Mouse (Mus musculus) midbrain, embryonic 10.5 days (tissue): ENCODE measurements around the gene Eif6. TPM values are rescaled to one million over a fixed set of nuclear protein-coding genes. Genes with fewer than 3 reads are reported as not detected.
"Not testable (repeated sequence)": the region's sequence is repeated elsewhere in the genome, so short reads cannot be mapped to it uniquely, and the experiment has no call there.

ENCODE experiments used
- DNase-seq: peaks from one replicate; pipeline ENCODE4 v3.0.0-alpha.2; 2017; ENCODE audit warnings: low spot score
- H3K27ac ChIP-seq: fragments of 300-500 bp; sonication (generic); replicated peaks from 2 replicates; pipeline ENCODE4 v1.5.1; 2016; ENCODE audit warnings: mild to moderate bottlenecking
- H3K27me3 ChIP-seq: fragments of 300-500 bp; sonication (generic); 2 replicates; pipeline ENCODE4 v1.6.1; 2016; ENCODE audit warnings: low read depth, mild to moderate bottlenecking; ENCODE audit not compliant: poor library complexity, severe bottlenecking
- H3K36me3 ChIP-seq: fragments of 300-500 bp; sonication (generic); 2 replicates; pipeline ENCODE4 v1.6.1; 2016; ENCODE audit warnings: mild to moderate bottlenecking, moderate library complexity
- H3K4me1 ChIP-seq: fragments of 300-500 bp; sonication (generic); 2 replicates; pipeline ENCODE4 v1.6.1; 2016
- H3K4me3 ChIP-seq: fragments of 300-500 bp; sonication (generic); 2 replicates; pipeline ENCODE4 v1.5.1; 2016; ENCODE audit warnings: mild to moderate bottlenecking, moderate library complexity
- H3K9me3 ChIP-seq: fragments of 300-500 bp; sonication (generic); replicated peaks from 2 replicates; pipeline ENCODE4 v1.6.1; 2016; ENCODE audit warnings: mild to moderate bottlenecking
- WGBS: fragments of 180-500 bp; shearing (Covaris S2); methylation state at CpG from one replicate; pipeline ENCODE4 v1.1.7; 2016; 5-methylcytosine and 5-hydroxymethylcytosine counted together
- polyA plus RNA-seq: library from polyadenylated mRNA; unstranded; fragments of >200 nt; fragmentation: Nextera tagmentation; extraction: Ambion mirVana; gene quantifications from 2 replicates; pipeline ENCODE4 v1.2.1, GENCODE M21; 2016

Gene Eif6
- polyA plus RNA-seq, 1 experiment from 2014 or later, result 257 TPM

DNA sequence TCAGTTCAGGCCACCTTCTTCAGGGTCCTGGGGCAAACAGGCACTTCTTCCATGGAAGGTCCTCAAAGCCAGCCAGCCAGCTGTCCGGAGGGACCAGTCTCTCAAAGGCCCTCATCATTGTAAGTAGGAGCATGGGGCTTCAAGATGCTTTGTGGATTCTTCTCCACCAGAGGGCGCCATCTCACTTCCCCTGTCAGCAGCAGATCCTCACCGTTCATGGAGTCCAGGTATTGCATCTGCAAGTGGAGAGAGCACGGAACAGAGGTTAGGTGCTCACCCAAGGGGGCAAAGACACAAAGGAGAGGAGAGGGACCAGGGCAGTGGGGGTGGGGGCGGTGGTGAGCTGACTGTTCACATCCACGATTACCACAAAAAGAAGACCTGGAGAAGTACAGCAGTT is 21.6 kb upstream of the Eif6 start:
- H3K36me3 ChIP-seq, result peaks cover 84% of the 10 kb centered on the region
- no peak overlapping the region for H3K27ac ChIP-seq
- WGBS, result 38% methylated on average over 6 of the region's 6 CpGs
- H3K4me3 ChIP-seq, result no peak overlapping the region
- H3K27me3 ChIP-seq, result no peaks in the 10 kb centered on the region
- DNase-seq, result peak; percentile 73
- H3K9me3 ChIP-seq, result no peaks in the 10 kb centered on the region
- no peaks in the 10 kb centered on the region for H3K4me1 ChIP-seq

DNA sequence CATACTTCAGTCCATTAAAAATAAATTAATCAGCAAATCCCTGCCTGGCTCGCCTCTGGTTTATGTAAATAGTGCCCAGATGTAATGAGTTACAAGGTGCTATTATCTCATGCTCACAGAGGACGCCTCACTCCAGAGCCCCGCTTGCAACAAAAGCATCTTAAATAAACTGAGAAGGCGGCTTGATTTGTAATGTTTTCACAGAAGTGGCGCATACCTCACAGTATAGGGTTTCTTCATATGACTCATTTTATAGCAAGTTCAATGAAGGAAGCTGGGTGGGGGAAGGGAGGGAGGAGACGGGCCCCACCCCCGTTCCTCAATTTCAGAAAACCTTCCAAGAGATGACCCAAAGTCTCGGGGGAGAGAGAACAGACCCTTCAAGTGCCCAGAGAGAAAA is 20.2 kb upstream of the Eif6 start:
- Histone ChIP-seq H3K27ac (no peak overlapping the region), H3K4me1 (no peaks in the 10 kb centered on the region), H3K9me3 (no peaks in the 10 kb centered on the region), H3K4me3 (no peak overlapping the region), H3K27me3 (no peaks in the 10 kb centered on the region), H3K36me3 (peaks cover 72% of the 10 kb centered on the region)
- no peak for DNase-seq
- 90% methylated on average over 8 of the region's 8 CpGs for WGBS

GRCm38 (mm10) chr2:155838961-155839360 is 12.2 kb upstream of the Eif6 start:
- 0 out of 2 replicates have a peak, but pooled peaks cover 7% of the 10 kb centered on the region for H3K27me3 ChIP-seq
- WGBS, result 92% methylated on average over 4 of the region's 4 CpGs
- no peak for DNase-seq

DNA sequence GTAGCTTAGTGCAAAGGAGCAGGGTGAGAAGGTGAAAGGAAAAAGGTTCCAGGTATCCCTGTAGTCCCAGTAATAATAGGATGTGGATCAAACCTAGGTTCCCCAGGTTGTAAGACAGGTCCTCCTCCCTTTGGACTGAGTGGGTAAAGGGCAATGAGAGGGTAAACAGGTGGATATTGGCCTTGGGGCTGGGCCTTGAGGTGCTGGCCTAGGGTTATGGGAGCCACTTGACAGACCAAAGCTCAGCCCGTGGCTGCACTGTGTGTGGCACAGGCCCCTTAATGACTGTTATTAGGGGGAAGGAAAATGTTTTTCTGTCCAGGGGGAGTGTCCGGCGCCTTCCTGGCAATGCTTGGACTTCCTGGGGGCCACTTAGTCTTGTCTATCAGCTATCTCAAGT is 11.2 kb upstream of the Eif6 start:
- Histone ChIP-seq H3K36me3 (no peaks in the 10 kb centered on the region), H3K27me3 (0 out of 2 replicates have a peak, but pooled peaks cover 7% of the 10 kb centered on the region), H3K4me1 (no peaks in the 10 kb centered on the region), H3K27ac (no peak overlapping the region), H3K9me3 (no peaks in the 10 kb centered on the region), H3K4me3 (no peak overlapping the region)
- 81% methylated on average over 3 of the region's 3 CpGs for WGBS
- no peak for DNase-seq

More at GRCm38 (mm10) chr2:155838961-155839360, 12.2 kb upstream of the Eif6 start:
- Histone ChIP-seq H3K4me1 (no peaks in the 10 kb centered on the region), H3K27ac (no peak overlapping the region), H3K4me3 (no peak overlapping the region), H3K9me3 (no peaks in the 10 kb centered on the region), H3K36me3 (no peaks in the 10 kb centered on the region)

DNA sequence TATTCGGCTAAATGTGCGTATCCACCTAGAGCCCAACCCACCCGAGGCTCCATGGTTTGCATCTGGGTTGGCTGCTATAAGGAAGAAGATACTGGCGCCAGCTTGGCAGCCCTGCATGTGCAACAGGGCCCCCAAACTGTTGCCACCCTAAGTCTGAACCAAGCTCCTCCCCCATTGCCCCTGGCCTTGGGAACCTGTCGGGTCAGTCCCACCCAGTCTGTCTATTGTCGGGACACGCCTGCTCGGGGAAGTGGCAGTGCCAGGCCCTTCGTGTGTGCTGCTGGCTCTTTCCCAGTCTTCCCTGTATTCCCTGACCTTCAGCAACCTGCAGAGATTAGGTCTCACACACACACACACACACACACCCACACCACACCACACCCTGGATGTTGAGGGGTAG is 8.0 kb upstream of the Eif6 start, which contains the start of gene Fam83c:
Gene Fam83c, minus strand, starts transcription at position 123 of the 400 bp plus-strand sequence.
- no peak for DNase-seq
- H3K9me3 ChIP-seq, result no peaks in the 10 kb centered on the region
- no peak within 1 kb of the TSS for H3K4me3 ChIP-seq
- 0 out of 2 replicates have a peak, but pooled peaks cover 7% of the 10 kb centered on the region for H3K27me3 ChIP-seq
- H3K27ac ChIP-seq, result no peak within 1 kb of the TSS
- peaks cover 5% of the 10 kb centered on the region; the same call in 1 of the 2 replicates for H3K4me1 ChIP-seq
- WGBS, result 72% methylated on average over 9 of the region's 9 CpGs
- no peaks in the 10 kb centered on the region for H3K36me3 ChIP-seq

DNA sequence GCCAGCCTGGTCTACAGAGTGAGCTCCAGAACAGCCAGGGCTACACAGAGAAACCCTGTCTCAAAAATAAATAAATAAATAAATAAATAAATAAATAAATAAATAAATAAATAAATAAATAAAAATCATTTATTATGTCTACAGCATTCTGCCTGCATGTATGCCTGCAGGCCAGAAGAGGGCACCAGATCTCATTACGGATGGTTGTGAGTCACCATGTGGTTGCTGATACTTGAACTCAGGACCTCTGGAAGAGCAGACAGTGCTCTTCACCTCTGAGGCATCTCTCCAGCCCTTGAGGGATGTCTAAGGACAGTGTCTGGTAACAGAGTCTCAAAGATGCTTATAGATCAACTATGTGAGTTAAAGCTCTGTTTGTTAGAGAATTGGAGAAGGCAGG is 5.4 kb upstream of the Eif6 start:
- 78% methylated on average over 1 of the region's 1 CpGs for WGBS
- peaks cover 15% of the 10 kb centered on the region for H3K4me1 ChIP-seq
- DNase-seq, H3K36me3 ChIP-seq, H3K27me3 ChIP-seq, H3K9me3 ChIP-seq, H3K4me3 ChIP-seq, H3K27ac ChIP-seq: not testable (repeated sequence)

DNA sequence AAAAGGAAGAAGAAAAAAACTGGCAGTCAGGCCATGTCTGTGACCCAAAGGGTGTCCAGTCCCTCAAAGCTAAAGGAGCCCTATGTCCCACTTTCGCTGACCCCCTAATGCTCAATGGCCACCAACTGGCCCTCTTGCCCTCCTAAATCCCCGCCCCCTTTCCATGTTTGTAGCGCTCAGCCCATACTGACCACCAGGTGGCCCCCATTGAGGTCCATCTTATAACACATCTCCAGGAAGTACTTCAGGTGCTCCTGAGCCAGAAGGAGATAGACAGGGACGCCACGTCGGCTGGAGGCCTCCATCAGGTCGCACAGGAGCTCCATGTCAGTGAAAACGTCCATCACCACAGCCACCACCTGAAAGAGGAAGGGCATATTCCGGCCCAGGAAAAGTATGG is 4.6 kb upstream of the Eif6 start:
- H3K9me3 ChIP-seq, result no peaks in the 10 kb centered on the region
- no peak for DNase-seq
- no peak overlapping the region for H3K4me3 ChIP-seq
- 0 out of 2 replicates have a peak, but pooled peaks cover 7% of the 10 kb centered on the region for H3K27me3 ChIP-seq
- no peak overlapping the region for H3K27ac ChIP-seq
- no peaks in the 10 kb centered on the region for H3K36me3 ChIP-seq
- peaks cover 19% of the 10 kb centered on the region for H3K4me1 ChIP-seq
- 67% methylated on average over 9 of the region's 9 CpGs for WGBS

DNA sequence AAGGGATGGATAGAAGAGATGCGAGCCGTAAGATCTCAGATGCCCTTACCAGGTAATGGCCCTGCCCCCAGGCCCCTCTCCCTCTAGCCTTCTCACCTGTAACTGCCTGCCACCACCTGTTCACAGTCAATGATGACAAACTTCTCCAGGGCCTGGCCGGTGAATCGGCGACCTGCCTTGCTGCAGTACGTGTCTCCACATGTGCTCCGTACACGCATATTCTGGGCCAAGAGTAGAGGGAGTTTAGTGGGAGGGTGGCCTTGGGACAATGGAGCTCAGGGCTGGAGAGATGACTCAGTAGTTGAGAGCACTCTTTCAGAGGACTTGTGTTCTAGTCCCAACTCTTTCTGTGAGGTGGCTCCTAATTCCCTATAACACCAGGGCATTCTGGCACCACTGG is 4.1 kb upstream of the Eif6 start:
- WGBS, result 90% methylated on average over 8 of the region's 8 CpGs
- H3K27ac ChIP-seq, result no peak overlapping the region
- 0 out of 2 replicates have a peak, but pooled peaks cover 7% of the 10 kb centered on the region for H3K27me3 ChIP-seq
- H3K36me3 ChIP-seq, result no peaks in the 10 kb centered on the region
- peaks cover 20% of the 10 kb centered on the region for H3K4me1 ChIP-seq
- no peak for DNase-seq
- no peaks in the 10 kb centered on the region for H3K9me3 ChIP-seq
- H3K4me3 ChIP-seq, result no peak overlapping the region

GRCm38 (mm10) chr2:155825904-155826629 is 658 bp downstream of the Eif6 start:
- Histone ChIP-seq H3K4me1 (peaks cover 24% of the 10 kb centered on the region), H3K27ac (peak overlapping the region; percentile 87), H3K4me3 (peak overlapping the region; percentile 94), H3K9me3 (no peaks in the 10 kb centered on the region), H3K36me3 (peaks cover 36% of the 10 kb centered on the region), H3K27me3 (no peaks in the 10 kb centered on the region)
- WGBS, result 3% methylated on average over 52 of the region's 52 CpGs
- DNase-seq, result no peak

DNA sequence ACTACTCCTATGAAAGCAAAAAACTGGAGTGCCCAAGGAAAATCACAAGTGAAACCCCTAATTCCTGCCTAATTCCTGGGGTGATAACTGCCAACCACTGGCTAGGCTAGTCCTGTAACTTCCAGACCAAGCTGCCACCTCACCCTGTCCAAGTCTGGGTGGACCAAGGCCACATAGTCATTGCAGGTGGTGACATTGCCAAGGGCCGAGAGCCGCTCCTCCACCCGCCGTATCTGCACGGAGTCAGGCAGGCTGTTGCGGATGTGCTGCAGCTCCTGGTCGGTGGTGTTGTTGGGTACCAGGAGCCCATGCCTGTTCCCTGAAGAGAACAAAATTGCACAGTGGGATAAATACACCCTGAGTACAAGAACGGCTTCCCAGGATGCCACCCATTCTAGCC is 3.0 kb downstream of the Eif6 start:
- Histone ChIP-seq H3K36me3 (peaks cover 56% of the 10 kb centered on the region), H3K27ac (no peak overlapping the region), H3K27me3 (no peaks in the 10 kb centered on the region), H3K4me3 (no peak overlapping the region), H3K4me1 (peaks cover 35% of the 10 kb centered on the region), H3K9me3 (no peaks in the 10 kb centered on the region)
- WGBS, result 96% methylated on average over 8 of the region's 8 CpGs
- no peak for DNase-seq

- H3K9me3 ChIP-seq, result no peaks in the 10 kb centered on the region
- WGBS, result 89% methylated on average over 5 of the region's 5 CpGs
Observed at GRCm38 (mm10) chr2:155820779-155821178, 5.9 kb downstream of the Eif6 start.

GRCm38 (mm10) chr2:155819449-155820251 is 7.1 kb downstream of the Eif6 start:
- no peaks in the 10 kb centered on the region for H3K9me3 ChIP-seq
- 0 out of 2 replicates have a peak, but pooled peaks cover 6% of the 10 kb centered on the region for H3K27me3 ChIP-seq
- WGBS, result 70% methylated on average over 6 of the region's 6 CpGs
- peaks cover 22% of the 10 kb centered on the region for H3K4me1 ChIP-seq
- peaks cover 51% of the 10 kb centered on the region for H3K36me3 ChIP-seq
- H3K27ac ChIP-seq, result peak overlapping the region; percentile 83
- no peak for DNase-seq
- H3K4me3 ChIP-seq, result peak overlapping the region; percentile 68

More at GRCm38 (mm10) chr2:155820779-155821178, 5.9 kb downstream of the Eif6 start:
- Histone ChIP-seq H3K4me3 (no peak overlapping the region), H3K4me1 (peaks cover 30% of the 10 kb centered on the region), H3K27me3 (0 out of 2 replicates have a peak, but pooled peaks cover 2% of the 10 kb centered on the region), H3K27ac (no peak overlapping the region), H3K36me3 (peaks cover 56% of the 10 kb centered on the region)
- no peak for DNase-seq

GRCm38 (mm10) chr2:155819392-155819448 is 7.5 kb downstream of the Eif6 start, which contains the start of gene BC029722:
TSS of gene BC029722 (minus strand) at chr2:155819426.
- H3K27ac ChIP-seq, result peak within 1 kb of the TSS; percentile 83
- no peak for DNase-seq
- H3K27me3 ChIP-seq, result 0 out of 2 replicates have a peak, but pooled peaks cover 6% of the 10 kb centered on the region
- peaks cover 22% of the 10 kb centered on the region for H3K4me1 ChIP-seq
- peaks cover 51% of the 10 kb centered on the region for H3K36me3 ChIP-seq
- H3K4me3 ChIP-seq, result peak within 1 kb of the TSS; percentile 68
- no peaks in the 10 kb centered on the region for H3K9me3 ChIP-seq
